Mouse (Mus musculus) stomach, postnatal 0 days (tissue): ENCODE data around the gene Klhl26.

Experiments used
- CTCF ChIP-seq: IDR thresholded peaks from 2 replicates; pipeline ENCODE4 v1.5.1; 2016; ENCODE audit warnings: antibody characterized with exemption, low read depth, mild to moderate bottlenecking, moderate library complexity
- EP300 ChIP-seq: optimal IDR thresholded peaks from 2 replicates; pipeline ENCODE3; 2016; ENCODE audit warnings: antibody characterized with exemption

DNA sequence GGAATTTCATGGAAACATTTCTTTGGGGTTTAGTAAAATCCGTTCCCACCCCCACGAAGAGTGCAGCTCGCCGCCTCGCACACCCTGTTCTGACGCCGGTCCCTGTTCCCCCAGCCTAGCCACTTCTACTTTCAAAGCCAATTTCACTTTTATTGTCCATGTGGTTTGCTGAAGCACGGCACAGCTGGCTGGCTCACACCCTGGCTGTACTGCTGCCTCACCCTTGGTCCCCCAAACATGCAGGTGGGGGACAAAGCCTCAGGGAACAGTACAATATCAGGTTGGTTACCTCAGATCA lies 14.3 kb downstream of the Klhl26 start:
- TF ChIP-seq CTCF: no peak
- TF ChIP-seq EP300: no peak
